Mouse (Mus musculus) hindbrain, embryonic 11.5 days (tissue): ENCODE measurements around the gene Lrrc14b. TPM values are rescaled to one million over a fixed set of nuclear protein-coding genes. Genes with fewer than 3 reads are reported as not detected.

Experiments
- ATAC-seq: fragments of 200-750 bp; cut with Nextera tagmentation; 2 replicates; pipeline ENCODE4 v1.8.0; 2017; ENCODE audit warnings: mild to moderate bottlenecking, moderate TSS enrichment, moderate library complexity; ENCODE audit not compliant: low FRiP score
- DNase-seq: peaks from one replicate; pipeline ENCODE4 v3.0.0-alpha.2; 2015; ENCODE audit warnings: low spot score
- H3K27ac ChIP-seq: fragments of 300-500 bp; sonication (generic); 2 replicates; pipeline ENCODE4 v1.5.1; 2014; ENCODE audit warnings: mild to moderate bottlenecking, low read depth, low read length
- H3K27me3 ChIP-seq: fragments of 300-500 bp; sonication (generic); 2 replicates; pipeline ENCODE4 v1.6.1; 2014; ENCODE audit warnings: mild to moderate bottlenecking, low read length, moderate library complexity, mixed read lengths; ENCODE audit not compliant: control insufficient read depth, insufficient read depth
- H3K36me3 ChIP-seq: fragments of 300-500 bp; sonication (generic); 2 replicates; pipeline ENCODE4 v1.6.1; 2014; ENCODE audit warnings: mild to moderate bottlenecking, low read length, moderate library complexity, mixed read lengths; ENCODE audit not compliant: control insufficient read depth, insufficient read depth
- H3K4me1 ChIP-seq: fragments of 300-500 bp; sonication (generic); replicated peaks from 2 replicates; pipeline ENCODE4 v1.6.1; 2014; ENCODE audit warnings: low read length, mixed read lengths; ENCODE audit not compliant: control insufficient read depth, insufficient read depth
- H3K4me2 ChIP-seq: fragments of 300-500 bp; sonication (generic); replicated peaks from 2 replicates; pipeline ENCODE4 v1.6.1; 2014; ENCODE audit warnings: mild to moderate bottlenecking, low read depth, low read length
- H3K4me3 ChIP-seq: fragments of 300-500 bp; sonication (generic); 2 replicates; pipeline ENCODE4 v1.5.1; 2014; ENCODE audit warnings: low read depth, low read length
- H3K9ac ChIP-seq: fragments of 300-500 bp; sonication (generic); 2 replicates; pipeline ENCODE4 v1.6.1; 2014; ENCODE audit warnings: low read depth, low read length
- H3K9me3 ChIP-seq: fragments of 300-500 bp; sonication (generic); 2 replicates; pipeline ENCODE4 v1.6.1; 2016; ENCODE audit warnings: low read length; ENCODE audit not compliant: control insufficient read depth
- WGBS: fragments of 180-500 bp; shearing (Covaris S2); extraction: QIAGEN DNeasy Blood & Tissue Kit; methylation state at CpG from one replicate; pipeline ENCODE4 v1.1.7; 2014; 5-methylcytosine and 5-hydroxymethylcytosine counted together
- polyA plus RNA-seq: library from polyadenylated mRNA; unstranded; fragments of >200 nt; fragmentation: Nextera tagmentation; extraction: Ambion mirVana; gene quantifications from 2 replicates; pipeline ENCODE4 v1.2.1, GENCODE M21; 2014

Gene Lrrc14b
- polyA plus RNA-seq, 1 experiment from 2014 or later: not detected

GRCm38 (mm10) chr13:74362218-74362617 is 1.6 kb downstream of the Lrrc14b start:
- H3K9ac ChIP-seq: no peak overlapping the region
- H3K36me3 ChIP-seq: peaks cover 10% of the 10 kb centered on the region; the same call in 1 of the 2 replicates
- WGBS: 88% methylated on average over 2 of the region's 2 CpGs
- H3K4me3 ChIP-seq: no peak overlapping the region
- H3K9me3 ChIP-seq: no peaks in the 10 kb centered on the region
- no peak overlapping the region for H3K27ac ChIP-seq
- no peaks in the 10 kb centered on the region for H3K4me1 ChIP-seq
- no peak for DNase-seq
- ATAC-seq: 0 out of 2 replicates have a peak, but pooled peaks have one; percentile 17
- no peak overlapping the region for H3K4me2 ChIP-seq
- H3K27me3 ChIP-seq: no peaks in the 10 kb centered on the region

DNA sequence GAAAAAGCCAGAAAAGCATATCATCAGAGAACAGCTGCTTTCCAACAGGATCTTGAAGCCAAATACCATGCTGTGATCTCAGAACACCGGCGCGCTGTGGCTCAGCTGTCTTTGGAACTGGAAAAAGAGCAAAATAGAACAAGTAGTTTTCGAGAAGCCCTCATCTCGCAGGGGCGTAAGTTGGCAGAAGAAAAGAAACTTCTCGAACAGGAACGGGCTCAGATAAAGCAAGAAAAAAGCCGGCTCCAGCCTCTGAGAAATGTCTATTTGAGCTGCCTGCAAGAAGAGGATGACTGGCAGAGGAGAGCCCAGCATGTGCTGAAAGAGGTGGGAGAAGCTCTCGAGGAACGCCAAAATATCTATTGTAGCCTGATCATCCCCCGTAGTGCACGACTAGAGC is 7.3 kb downstream of the Lrrc14b start:
- DNase-seq (no peak), ATAC-seq (no peak)
- Histone ChIP-seq H3K9me3 (no peaks in the 10 kb centered on the region), H3K4me1 (no peaks in the 10 kb centered on the region), H3K36me3 (peaks cover 12% of the 10 kb centered on the region; the same call in 1 of the 2 replicates), H3K9ac (no peak overlapping the region), H3K27me3 (no peaks in the 10 kb centered on the region), H3K4me2 (no peak overlapping the region), H3K4me3 (no peak overlapping the region), H3K27ac (no peak overlapping the region)
- 97% methylated on average over 13 of the region's 13 CpGs for WGBS

- 2% methylated on average over 15 of the region's 15 CpGs for WGBS
- DNase-seq (no peak), ATAC-seq (peak; percentile 62; the same call in 1 of the 2 replicates)
- H3K4me1 ChIP-seq: no peaks in the 10 kb centered on the region
- H3K9ac ChIP-seq: peak overlapping the region; percentile 66
- peak overlapping the region; percentile 56 for H3K4me3 ChIP-seq
- no peaks in the 10 kb centered on the region for H3K27me3 ChIP-seq
- H3K27ac ChIP-seq: no peak overlapping the region
- H3K9me3 ChIP-seq: no peaks in the 10 kb centered on the region
- peak overlapping the region; percentile 72 for H3K4me2 ChIP-seq
- H3K36me3 ChIP-seq: no peaks in the 10 kb centered on the region
Measured at GRCm38 (mm10) chr13:74350435-74350906, 13.3 kb downstream of the Lrrc14b start.

DNA sequence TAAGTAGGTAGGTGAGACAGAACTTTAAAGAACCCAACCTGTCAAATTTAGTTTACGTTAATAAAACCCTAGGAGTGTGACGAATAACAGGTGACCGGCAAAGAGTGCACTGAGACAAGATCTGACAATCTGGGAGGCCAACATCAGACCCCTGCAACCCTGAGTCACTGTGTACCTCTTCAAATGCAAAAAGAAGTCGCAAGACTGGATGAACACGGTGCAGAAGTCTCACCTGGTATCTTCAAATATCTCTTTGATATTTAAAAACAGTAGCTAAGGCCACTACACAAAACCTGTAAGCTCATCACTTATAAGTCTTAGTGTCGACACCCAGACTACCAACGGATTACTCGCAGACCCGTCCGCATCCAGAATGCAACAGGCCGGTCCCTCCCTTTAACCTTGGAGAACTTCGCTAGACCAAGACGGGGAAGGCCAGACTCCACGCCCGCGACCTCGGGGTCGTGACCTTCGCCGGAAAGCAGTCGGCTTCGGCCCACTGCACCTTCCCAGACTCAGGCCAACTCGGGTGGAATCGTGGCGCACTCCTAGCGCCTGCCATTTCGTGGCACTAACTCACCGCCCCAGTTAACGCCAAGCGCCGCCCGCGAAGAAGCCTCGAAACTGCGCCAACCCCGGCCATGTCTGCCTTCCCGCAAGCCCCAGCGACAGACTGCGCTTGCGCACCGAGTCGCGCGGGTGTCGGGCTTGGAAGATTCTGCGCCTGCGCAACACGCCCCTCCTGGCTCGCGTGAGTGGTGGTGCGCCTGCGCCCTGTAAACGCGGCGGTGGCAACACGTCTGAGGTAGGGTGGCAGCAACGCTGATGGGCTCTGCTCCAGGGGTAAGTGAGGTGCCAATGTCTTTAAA is 14.0 kb downstream of the Lrrc14b start, which contains the start of the genes Sdha and Ccdc127:
TSS of gene Sdha (minus strand) at position 715 of the 869 bp plus-strand sequence.
TSS of gene Ccdc127 (plus strand) at position 744 of the 869 bp plus-strand sequence.
- Histone ChIP-seq H3K4me3 (peak within 1 kb of the TSS; percentile 56), H3K4me1 (no peaks in the 10 kb centered on the region), H3K9ac (peak within 1 kb of the TSS; percentile 66), H3K4me2 (peak within 1 kb of the TSS; percentile 72), H3K27ac (peak within 1 kb of the TSS; percentile 67; the same call in 1 of the 2 replicates), H3K27me3 (no peaks in the 10 kb centered on the region), H3K36me3 (no peaks in the 10 kb centered on the region), H3K9me3 (no peaks in the 10 kb centered on the region)
- DNase-seq: peak; percentile 99
- WGBS: 3% methylated on average over 57 of the region's 57 CpGs
- peak; percentile 97 for ATAC-seq

DNA sequence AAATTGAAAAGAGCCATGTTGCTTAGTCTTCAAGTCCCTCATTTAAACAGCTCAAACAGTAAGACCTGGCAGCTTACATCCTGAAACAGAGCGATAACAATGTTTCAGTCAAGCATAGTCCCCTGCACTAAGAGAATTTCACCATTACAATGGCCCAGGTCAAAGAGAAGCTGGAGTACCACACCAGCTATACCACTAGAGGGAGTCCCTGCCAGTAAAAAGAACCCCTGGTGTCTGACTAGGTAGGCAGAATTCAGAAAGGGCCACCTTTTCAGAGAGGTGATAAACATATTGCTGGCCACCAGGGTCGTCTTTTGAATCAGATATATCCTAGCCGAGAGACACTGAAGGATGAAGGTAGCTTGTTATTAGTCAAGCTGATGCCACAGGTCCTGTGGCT is 22.8 kb downstream of the Lrrc14b start:
- Histone ChIP-seq H3K9me3 (no peaks in the 10 kb centered on the region), H3K4me1 (no peaks in the 10 kb centered on the region), H3K36me3 (peaks cover 4% of the 10 kb centered on the region; the same call in 1 of the 2 replicates), H3K27ac (no peak overlapping the region), H3K4me2 (no peak overlapping the region), H3K4me3 (no peak overlapping the region), H3K9ac (no peak overlapping the region), H3K27me3 (no peaks in the 10 kb centered on the region)
- peak; percentile 59 for DNase-seq
- ATAC-seq: peak; percentile 45; the same call in 1 of the 2 replicates
- WGBS: 60% methylated on average over 3 of the region's 3 CpGs

DNA sequence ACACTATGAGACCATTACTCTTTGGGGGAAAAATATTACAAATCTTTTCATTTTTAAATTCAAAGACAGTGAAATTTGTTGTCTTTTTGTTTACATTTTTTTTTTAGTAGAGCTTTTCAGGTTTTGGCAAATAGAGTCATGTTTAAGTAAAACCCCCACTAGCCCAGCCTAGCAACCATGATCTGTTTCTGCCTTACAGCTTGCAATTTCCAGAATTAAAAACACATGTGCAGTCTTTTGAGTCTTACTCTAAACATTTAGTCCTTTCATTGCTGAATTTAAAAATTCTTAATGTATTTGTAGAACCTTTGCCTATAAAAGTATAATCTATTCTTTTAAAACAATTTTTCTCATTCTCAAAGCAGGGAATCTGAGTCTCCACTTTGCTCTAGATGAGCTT is 34.5 kb downstream of the Lrrc14b start:
- H3K36me3 ChIP-seq: 0 out of 2 replicates have a peak, but pooled peaks cover 4% of the 10 kb centered on the region

GRCm38 (mm10) chr13:74317170-74317849 is 46.5 kb downstream of the Lrrc14b start, which contains the start of gene Pdcd6:
TSS of gene Pdcd6 (minus strand) at chr13:74317580.
- WGBS: under 1% methylated on average over 36 of the region's 36 CpGs
- ATAC-seq (peak; percentile 99), DNase-seq (peak; percentile 91)
- peaks cover 9% of the 10 kb centered on the region; the same call in 1 of the 2 replicates for H3K36me3 ChIP-seq
- no peaks in the 10 kb centered on the region for H3K9me3 ChIP-seq
- H3K4me1 ChIP-seq: no peaks in the 10 kb centered on the region; the same call in 1 of the 2 replicates
- H3K27ac ChIP-seq: peak within 1 kb of the TSS; percentile 56
- H3K27me3 ChIP-seq: no peaks in the 10 kb centered on the region
- H3K4me3 ChIP-seq: peak within 1 kb of the TSS; percentile 83
- H3K9ac ChIP-seq: peak within 1 kb of the TSS; percentile 83
- peak within 1 kb of the TSS; percentile 71 for H3K4me2 ChIP-seq

More for the DNA sequence above, 34.5 kb downstream of the Lrrc14b start:
- ATAC-seq (no peak), DNase-seq (no peak)
- H3K27me3 ChIP-seq: no peaks in the 10 kb centered on the region
- H3K4me1 ChIP-seq: no peaks in the 10 kb centered on the region
- no peak overlapping the region for H3K9ac ChIP-seq
- H3K27ac ChIP-seq: no peak overlapping the region
- H3K9me3 ChIP-seq: no peaks in the 10 kb centered on the region
- H3K4me2 ChIP-seq: no peak overlapping the region
- no peak overlapping the region for H3K4me3 ChIP-seq

- Histone ChIP-seq H3K9ac (peak overlapping the region; percentile 83), H3K36me3 (peaks cover 6% of the 10 kb centered on the region; the same call in 1 of the 2 replicates), H3K9me3 (no peaks in the 10 kb centered on the region), H3K27me3 (no peaks in the 10 kb centered on the region), H3K4me1 (no peaks in the 10 kb centered on the region; the same call in 1 of the 2 replicates), H3K27ac (peak overlapping the region; percentile 56), H3K4me2 (peak overlapping the region; percentile 71), H3K4me3 (peak overlapping the region; percentile 83)
- DNase-seq (no peak), ATAC-seq (no peak)
- 2% methylated on average over 15 of the region's 15 CpGs for WGBS
Measured at GRCm38 (mm10) chr13:74316789-74317169, 47.0 kb downstream of the Lrrc14b start.
